Mouse (Mus musculus): ENCODE measurements around the gene Nelfe.
"Not testable (repeated sequence)": the region's sequence is repeated elsewhere in the genome, so short reads cannot be mapped to it uniquely, and the experiment has no call there.

Gene Nelfe

GRCm38 (mm10) chr17:34894074-34894597 is 43.9 kb downstream of the Nelfe start:
- peak; percentile 94 for DNase-seq

- peak; percentile 52 for DNase-seq
Measured at GRCm38 (mm10) chr17:34894801-34895530, 44.8 kb downstream of the Nelfe start.

- no peak for DNase-seq
Measured at GRCm38 (mm10) chr17:34895724-34896123, 45.5 kb downstream of the Nelfe start.

GRCm38 (mm10) chr17:34896366-34896765 is 46.2 kb downstream of the Nelfe start:
- DNase-seq: no peak

GRCm38 (mm10) chr17:34897373-34898159 is 47.4 kb downstream of the Nelfe start:
- DNase-seq: peak; percentile 65

GRCm38 (mm10) chr17:34898160-34898586 is 48.0 kb downstream of the Nelfe start, which contains the start of the genes C2 and Ehmt2:
TSS of gene C2 (minus strand) at chr17:34898265.
TSS of gene Ehmt2 (plus strand) at chr17:34898469.
- DNase-seq: peak; percentile 77

GRCm38 (mm10) chr17:34898706-34899052 is 48.5 kb downstream of the Nelfe start:
- DNase-seq: peak; percentile 42

- peak; percentile 26 for DNase-seq
Measured at GRCm38 (mm10) chr17:34899053-34899889, 49.1 kb downstream of the Nelfe start.

GRCm38 (mm10) chr17:34899890-34900243 is 49.7 kb downstream of the Nelfe start:
- no peak for DNase-seq

GRCm38 (mm10) chr17:34900826-34901225 is 50.6 kb downstream of the Nelfe start:
- DNase-seq: not testable (repeated sequence)

GRCm38 (mm10) chr17:34901948-34902347 is 51.8 kb downstream of the Nelfe start:
- not testable (repeated sequence) for DNase-seq

GRCm38 (mm10) chr17:34902895-34903294 is 52.7 kb downstream of the Nelfe start:
- DNase-seq: no peak
